Mouse (Mus musculus): Measurements from ENCODE around the gene Exoc4.

- TF ChIP-seq GATA1 (IDR thresholded peaks at IDR 0.05; ENCODE audit: borderline replicate concordance, low read length) (no peak), CTCF (IDR thresholded peaks at IDR 0.05; ENCODE audit: low read depth, low read length) (no peak), GATA2 (IDR thresholded peaks at IDR 0.05; ENCODE audit: borderline replicate concordance, low read depth, low read length) (no peak), TAL1 (conservative IDR thresholded peaks at IDR 0.05; ENCODE audit: low read depth, low read length) (no peak)
These were observed 664.2 kb downstream of the Exoc4 start for GRCm38 (mm10) chr6:33913072-33913471.

Measured in G1E (cell line).